Mouse (Mus musculus): Measurements from ENCODE around the gene 1700015F17Rik. TPM values are rescaled to one million over a fixed set of nuclear protein-coding genes. Genes with fewer than 3 reads are reported as not detected.

Gene 1700015F17Rik
- total and polyA plus RNA-seq, 3 experiments = not detected

DNA sequence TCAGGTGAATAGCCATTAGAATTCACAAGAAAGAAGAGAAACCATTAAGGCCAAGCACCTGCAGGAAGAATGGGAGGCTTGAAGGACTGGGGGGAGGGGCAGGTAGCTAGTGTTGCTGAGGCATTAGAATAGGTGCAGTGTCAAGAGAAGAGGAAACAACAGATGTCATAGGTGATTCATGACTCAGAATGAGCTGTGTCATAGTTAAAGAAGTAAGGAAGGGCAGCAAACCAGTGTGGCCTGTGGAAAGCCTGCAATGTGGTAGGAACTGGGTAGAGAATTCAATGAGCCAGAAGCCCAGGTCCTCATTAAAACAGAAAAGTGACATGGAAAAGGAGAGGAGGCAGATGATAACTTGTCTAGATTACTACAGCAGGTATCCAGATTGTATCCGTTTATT is 13.7 kb downstream of the 1700015F17Rik start:
- TF ChIP-seq MEF2A (IDR thresholded peaks at IDR 0.05; ENCODE audit: extremely low read depth, insufficient replicate concordance, low read depth, low read length, poor library complexity, severe bottlenecking) (no peak), KAT2A (conservative IDR thresholded peaks at IDR 0.05; ENCODE audit: low read depth, low read length) (no peak), TAL1 (IDR thresholded peaks at IDR 0.05; ENCODE audit: low read length) (no peak), GATA1 (IDR thresholded peaks at IDR 0.05; ENCODE audit: low read depth, low read length) (no peak), RCOR1 (IDR thresholded peaks at IDR 0.05; ENCODE audit: low read depth, low read length) (no peak), ZC3H11A (IDR thresholded peaks at IDR 0.05; ENCODE audit: low read depth, low read length) (no peak), SMC3 (IDR thresholded peaks at IDR 0.05; ENCODE audit: low read depth, low read length) (no peak), MAX (IDR thresholded peaks at IDR 0.05; ENCODE audit: low read length) (no peak), ZKSCAN1 (IDR thresholded peaks at IDR 0.05; ENCODE audit: low read depth, low read length) (no peak), NRF1 (IDR thresholded peaks at IDR 0.05; ENCODE audit: insufficient read depth, low read depth, low read length, poor library complexity, severe bottlenecking) (no peak), SIN3A (IDR thresholded peaks at IDR 0.05; ENCODE audit: low read length) (no peak), E2F4 (IDR thresholded peaks at IDR 0.05; ENCODE audit: borderline replicate concordance, low read depth, low read length) (no peak)
- Histone ChIP-seq H3K4me1 (ENCODE audit: control insufficient read depth in 1 of 2, insufficient read depth in 2 of 2, low read length in 2 of 2) (no peaks in the 10 kb centered on the region), H3K36me3 (ENCODE audit: control insufficient read depth in 1 of 2, insufficient read depth in 2 of 2, low read length in 2 of 2) (no peaks in the 10 kb centered on the region), H3K9me3 (replicated peaks; ENCODE audit: insufficient read depth, low read length) (no peaks in the 10 kb centered on the region), H3K27me3 (ENCODE audit: control insufficient read depth in 1 of 2, insufficient read depth in 2 of 2, low read length in 2 of 2) (no peaks in the 10 kb centered on the region), H3K79me2 (ENCODE audit: control insufficient read depth, insufficient read depth, low read length, poor library complexity) (no peaks in the 10 kb centered on the region), H3K9ac (ENCODE audit: control insufficient read depth, low read depth, low read length, poor library complexity, severe bottlenecking) (no peak overlapping the region), H3K27ac (ENCODE audit: control insufficient read depth, low read depth, low read length) (no peak overlapping the region), H3K4me3 (ENCODE audit: control insufficient read depth in 1 of 2, insufficient read depth in 1 of 2, low read depth in 2 of 2, low read length in 2 of 2) (no peak overlapping the region)
- no peak for DNase-seq (ENCODE audit: low read depth, low spot score)

DNA sequence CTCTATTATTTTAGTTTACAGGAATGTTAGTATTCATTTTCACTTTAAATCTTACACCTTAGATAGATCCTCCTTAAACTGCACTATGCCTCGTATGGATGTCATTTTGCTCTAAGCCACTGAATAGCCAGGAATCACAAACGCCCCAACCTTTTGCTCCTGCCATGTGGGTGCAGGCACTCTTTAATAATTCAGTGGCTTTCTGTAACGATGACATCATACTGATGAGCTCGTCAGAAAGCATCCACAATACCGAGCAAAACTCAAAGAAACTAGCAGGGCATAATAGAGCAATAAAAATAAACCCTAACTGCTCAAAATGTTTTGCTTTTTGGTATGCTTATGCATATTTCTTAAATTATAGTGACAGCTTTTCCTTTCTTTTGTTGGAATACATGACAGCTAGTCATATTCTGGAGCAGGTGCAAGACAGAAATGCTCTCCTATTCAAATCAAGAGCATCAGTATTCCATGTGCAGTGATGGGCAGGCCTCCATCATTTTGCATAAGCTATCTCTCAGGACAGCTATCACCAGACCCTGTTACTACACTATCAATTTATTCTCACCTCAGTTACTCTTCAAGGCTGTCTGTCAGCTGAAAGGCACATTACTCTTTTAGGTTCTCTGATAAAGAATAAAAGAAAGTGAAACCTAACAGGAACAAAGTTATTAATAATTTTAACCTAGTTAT is 47.1 kb downstream of the 1700015F17Rik start:
- no peak for TF ChIP-seq TBP (IDR thresholded peaks at IDR 0.05; ENCODE audit: low read depth, low read length)
- no peak for TF ChIP-seq USF2 (IDR thresholded peaks at IDR 0.05; ENCODE audit: borderline replicate concordance in 1 of 2, insufficient read depth in 1 of 2, low read depth in 1 of 2, low read length in 2 of 2)
- no peak for TF ChIP-seq EP300 (IDR thresholded peaks at IDR 0.05; ENCODE audit: low read depth in 1 of 2, low read length in 2 of 2)
- no peak for TF ChIP-seq KAT2A (conservative IDR thresholded peaks at IDR 0.05; ENCODE audit: low read depth, low read length)
- no peak for TF ChIP-seq ZC3H11A (IDR thresholded peaks at IDR 0.05; ENCODE audit: low read depth, low read length)
- no peak for TF ChIP-seq UBTF (IDR thresholded peaks at IDR 0.05; ENCODE audit: borderline replicate concordance, insufficient read depth, low read depth, low read length)
- no peak for TF ChIP-seq RCOR1 (IDR thresholded peaks at IDR 0.05; ENCODE audit: low read depth, low read length)
- TF ChIP-seq HCFC1 (IDR thresholded peaks at IDR 0.05; ENCODE audit: low read depth, low read length) = no peak
- no peak for TF ChIP-seq JUND (IDR thresholded peaks at IDR 0.05; ENCODE audit: low read depth, low read length)
- no peak for TF ChIP-seq GATA1 (IDR thresholded peaks at IDR 0.05; ENCODE audit: low read depth, low read length)
- no peak for TF ChIP-seq CHD2 (IDR thresholded peaks at IDR 0.05; ENCODE audit: low read length)
- no peak for TF ChIP-seq MAZ (IDR thresholded peaks at IDR 0.05; ENCODE audit: low read depth, low read length)
- TF ChIP-seq NELFE (IDR thresholded peaks at IDR 0.05; ENCODE audit: low read depth, low read length) = no peak
- TF ChIP-seq E2F4 (IDR thresholded peaks at IDR 0.05; ENCODE audit: borderline replicate concordance, low read depth, low read length) = no peak
- no peak for TF ChIP-seq POLR2AphosphoS2 (IDR thresholded peaks at IDR 0.05; ENCODE audit: low read length)
- TF ChIP-seq TAL1 (IDR thresholded peaks at IDR 0.05; ENCODE audit: low read length) = no peak
- no peak for TF ChIP-seq MAFK (IDR thresholded peaks at IDR 0.05; ENCODE audit: borderline replicate concordance, low read depth, low read length)
- TF ChIP-seq ZKSCAN1 (IDR thresholded peaks at IDR 0.05; ENCODE audit: low read depth, low read length) = no peak
- no peak for TF ChIP-seq GABPA (IDR thresholded peaks at IDR 0.05; ENCODE audit: low read depth, low read length)
- TF ChIP-seq ELF1 (IDR thresholded peaks at IDR 0.05; ENCODE audit: low read depth, low read length) = no peak
- Histone ChIP-seq H3K36me3 (ENCODE audit: control insufficient read depth in 1 of 2, insufficient read depth in 2 of 2, low read length in 2 of 2) (no peaks in the 10 kb centered on the region), H3K9ac (ENCODE audit: control insufficient read depth, low read depth, low read length, poor library complexity, severe bottlenecking) (no peak overlapping the region), H3K9me3 (replicated peaks; ENCODE audit: insufficient read depth, low read length) (no peaks in the 10 kb centered on the region), H3K4me3 (ENCODE audit: control insufficient read depth in 1 of 2, insufficient read depth in 1 of 2, low read depth in 2 of 2, low read length in 2 of 2) (no peak overlapping the region), H3K27ac (ENCODE audit: control insufficient read depth, low read depth, low read length) (no peak overlapping the region), H3K27me3 (ENCODE audit: control insufficient read depth in 1 of 2, insufficient read depth in 2 of 2, low read length in 2 of 2) (no peaks in the 10 kb centered on the region; a peak in 1 of 4 replicates), H3K79me2 (ENCODE audit: control insufficient read depth, insufficient read depth, low read length, poor library complexity) (no peaks in the 10 kb centered on the region), H3K4me1 (ENCODE audit: control insufficient read depth in 1 of 2, insufficient read depth in 2 of 2, low read length in 2 of 2) (no peaks in the 10 kb centered on the region)
- DNase-seq (ENCODE audit: low read depth, low spot score) = no peak
